Mouse (Mus musculus) induced T-regulatory cell, adult 2 months (primary cell): Measurements from ENCODE around the gene Tppp2.
"Not testable (repeated sequence)": the region's sequence is repeated elsewhere in the genome, so short reads cannot be mapped to it uniquely, and the experiment has no call there.

Experiments used
- DNase-seq: peaks from one replicate; pipeline ENCODE4 v3.0.0-alpha.2; 2012; ENCODE audit warnings: low read depth

Tppp2 gene

GRCm38 (mm10) chr14:51912391-51913061, 5.7 kb upstream of the Tppp2 start:
- DNase-seq: peak; percentile 46

GRCm38 (mm10) chr14:51913062-51913959, 4.9 kb upstream of the Tppp2 start:
- peak; percentile 97 for DNase-seq

GRCm38 (mm10) chr14:51913960-51914762, 4.1 kb upstream of the Tppp2 start, which contains the start of gene Ndrg2:
TSS of gene Ndrg2 (minus strand) at chr14:51914158.
- peak; percentile 76 for DNase-seq

GRCm38 (mm10) chr14:51915030-51915429, 3.2 kb upstream of the Tppp2 start:
- DNase-seq: peak; percentile 20

- no peak for DNase-seq
Measured at GRCm38 (mm10) chr14:51916539-51916938, 1.7 kb upstream of the Tppp2 start.

- DNase-seq: no peak
Measured at GRCm38 (mm10) chr14:51918966-51919365, 741 bp downstream of the Tppp2 start.

GRCm38 (mm10) chr14:51921759-51922570, 3.7 kb downstream of the Tppp2 start:
- no peak for DNase-seq

- no peak for DNase-seq
Measured at GRCm38 (mm10) chr14:51922571-51922865, 4.3 kb downstream of the Tppp2 start, which contains the start of gene Rnase13. TSS of gene Rnase13 (minus strand) at chr14:51922773.

GRCm38 (mm10) chr14:51922910-51923309, 4.7 kb downstream of the Tppp2 start:
- DNase-seq: no peak

- DNase-seq: no peak
Measured at GRCm38 (mm10) chr14:51923492-51923891, 5.3 kb downstream of the Tppp2 start.

GRCm38 (mm10) chr14:51926930-51927329, 8.7 kb downstream of the Tppp2 start:
- not testable (repeated sequence) for DNase-seq

- DNase-seq: no peak
Measured at GRCm38 (mm10) chr14:51929309-51929943, 11.2 kb downstream of the Tppp2 start.

- DNase-seq: no peak
Measured at GRCm38 (mm10) chr14:51929968-51930367, 11.7 kb downstream of the Tppp2 start.

- peak; percentile 69 for DNase-seq
Measured at GRCm38 (mm10) chr14:51930824-51931223, 12.6 kb downstream of the Tppp2 start.

- no peak for DNase-seq
Measured at GRCm38 (mm10) chr14:51932092-51933020, 14.1 kb downstream of the Tppp2 start.

- no peak for DNase-seq
Measured at GRCm38 (mm10) chr14:51939005-51939404, 20.8 kb downstream of the Tppp2 start.

GRCm38 (mm10) chr14:51940944-51941560, 22.8 kb downstream of the Tppp2 start:
- DNase-seq: no peak

GRCm38 (mm10) chr14:51941577-51941976, 23.4 kb downstream of the Tppp2 start:
- no peak for DNase-seq

- DNase-seq: no peak
Measured at GRCm38 (mm10) chr14:51942236-51942635, 24.0 kb downstream of the Tppp2 start.
